Comparison of ENCODE assay signal across 7 mouse cellular contexts in genomic region chr15:101267053-101268032, GRCm38 (mm10). TPM values are rescaled to one million over a fixed set of nuclear protein-coding genes. Genes with fewer than 3 reads are reported as not detected.
DNase-seq lines count a peak whose midpoint lies in the region; ATAC-seq lines count a peak whose summit lies in the region.

No protein-coding gene starts in this region.

- H3K9ac ChIP-seq in heart, embryonic 12.5 days: peak overlapping the region; percentile 87
- peak overlapping the region; percentile 37 for H3K9ac ChIP-seq in midbrain, embryonic 12.5 days (replicated peaks)

- peaks cover 56% of the 10 kb centered on the region for H3K4me1 ChIP-seq in heart, embryonic 12.5 days (replicated peaks)
- peaks cover 13% of the 10 kb centered on the region for H3K4me1 ChIP-seq in midbrain, embryonic 12.5 days

- DNase-seq in T-cell, adult 2 months (ENCODE audit: low spot score): peak; percentile 47
- DNase-seq in kidney, postnatal 14 days: peak; percentile 57
- DNase-seq in Muller cell, postnatal 12 days (ENCODE audit: inconsistent ontology term): no peak
- no peak for DNase-seq in frontal cortex, postnatal 10 days (ENCODE audit: low spot score in 2 of 2)

- H3K9me3 ChIP-seq in heart, embryonic 12.5 days (replicated peaks): no peaks in the 10 kb centered on the region
- H3K9me3 ChIP-seq in midbrain, embryonic 12.5 days: no peaks in the 10 kb centered on the region

- H3K4me3 ChIP-seq in heart, embryonic 12.5 days: peak overlapping the region; percentile 65
- peak overlapping the region; percentile 48 for H3K4me3 ChIP-seq in midbrain, embryonic 12.5 days

- H3K36me3 ChIP-seq in heart, embryonic 12.5 days: peaks cover 24% of the 10 kb centered on the region
- peaks cover 5% of the 10 kb centered on the region; the same call in 1 of the 2 replicates for H3K36me3 ChIP-seq in midbrain, embryonic 12.5 days

- H3K4me2 ChIP-seq in heart, embryonic 12.5 days: peak overlapping the region; percentile 94
- peak overlapping the region; percentile 74 for H3K4me2 ChIP-seq in midbrain, embryonic 12.5 days (replicated peaks)

- no peaks in the 10 kb centered on the region for H3K27me3 ChIP-seq in heart, embryonic 12.5 days (replicated peaks)
- peaks cover 44% of the 10 kb centered on the region for H3K27me3 ChIP-seq in midbrain, embryonic 12.5 days

- ATAC-seq in CD4-positive, CD25-positive, alpha-beta regulatory T cell, adult 4 months: peak; percentile 31
- no peak; the same call in 1 of the 2 replicates for ATAC-seq in heart, embryonic 12.5 days (ENCODE audit: insufficient number of reproducible peaks, low FRiP score)
- ATAC-seq in midbrain, embryonic 12.5 days (ENCODE audit: low FRiP score, low read depth): no peak; the same call in 1 of the 2 replicates

- H3K27ac ChIP-seq in heart, embryonic 12.5 days (ENCODE audit: poor library complexity, severe bottlenecking): peak overlapping the region; percentile 84
- H3K27ac ChIP-seq in midbrain, embryonic 12.5 days (replicated peaks): no peak overlapping the region

- 3% methylated on average over 25 of the region's 25 CpGs for WGBS in heart, embryonic 12.5 days
- WGBS in midbrain, embryonic 12.5 days: 6% methylated on average over 25 of the region's 25 CpGs

RNA-seq across cellular contexts. Expression of gene Nr4a1, which starts 13.3 kb away (rescaled TPM):
- polyA plus RNA-seq in CD4-positive, CD25-positive, alpha-beta regulatory T cell, adult 4 months (2017; shearing (Covaris generic)): 100 to 1,000 TPM in 1 of 2 experiments, 10 to 100 TPM in 1; 57.3 to 120 TPM
- 14.4 and 17.4 TPM in 2 replicates for polyA plus RNA-seq in heart, embryonic 12.5 days (2016; fragmentation: Nextera tagmentation; extraction: Ambion mirVana)
- 3.4 and 4.0 TPM in 2 replicates for polyA plus RNA-seq in midbrain, embryonic 12.5 days (2016; fragmentation: Nextera tagmentation; extraction: Ambion mirVana)

RNA-seq across cellular contexts. Expression of gene Atg101, which starts 16.7 kb away (rescaled TPM):
- polyA plus RNA-seq in CD4-positive, CD25-positive, alpha-beta regulatory T cell, adult 4 months (2017; shearing (Covaris generic)): 10 to 100 TPM; 67.8 to 79.0 TPM
- polyA plus RNA-seq in heart, embryonic 12.5 days (2016; fragmentation: Nextera tagmentation; extraction: Ambion mirVana): 46.6 and 49.7 TPM in 2 replicates
- 63.9 and 68.1 TPM in 2 replicates for polyA plus RNA-seq in midbrain, embryonic 12.5 days (2016; fragmentation: Nextera tagmentation; extraction: Ambion mirVana)

RNA-seq across cellular contexts. Expression of gene 6030408B16Rik, which starts 25.7 kb away (rescaled TPM):
- polyA plus RNA-seq in CD4-positive, CD25-positive, alpha-beta regulatory T cell, adult 4 months (2017; shearing (Covaris generic)): not detected
- 0.73 and 0.83 TPM in 2 replicates for polyA plus RNA-seq in heart, embryonic 12.5 days (2016; fragmentation: Nextera tagmentation; extraction: Ambion mirVana)
- 0.15 TPM in 1 of 2 replicates, not detected in the other for polyA plus RNA-seq in midbrain, embryonic 12.5 days (2016; fragmentation: Nextera tagmentation; extraction: Ambion mirVana)

RNA-seq across cellular contexts. Expression of gene Grasp, which starts 43.4 kb away (rescaled TPM):
- polyA plus RNA-seq in CD4-positive, CD25-positive, alpha-beta regulatory T cell, adult 4 months (2017; shearing (Covaris generic)): under 1 TPM in 1 of 2 experiments, not detected in 1; 0.47 TPM
- polyA plus RNA-seq in heart, embryonic 12.5 days (2016; fragmentation: Nextera tagmentation; extraction: Ambion mirVana): 6.6 and 7.3 TPM in 2 replicates
- polyA plus RNA-seq in midbrain, embryonic 12.5 days (2016; fragmentation: Nextera tagmentation; extraction: Ambion mirVana): 5.5 and 5.9 TPM in 2 replicates

Comparison
In these comparisons a context has a peak if more than half of its experiments do, and no peak if none do; other contexts are left out.
1. DNase-seq: peak in T-cell, adult 2 months (single experiment) and kidney, postnatal 14 days (single experiment); none in Muller cell, postnatal 12 days (single experiment) and frontal cortex, postnatal 10 days (0 of 2).